Mouse (Mus musculus) midbrain, embryonic 13.5 days (tissue): ENCODE measurements at regions not wholly inside any gene's neighbourhood (a gene's known extent, or its start where the extent isn't known, plus 50 kb on each side); places are given as distances from the start of the nearest gene placed in this dataset.
A peak's percentile ranks its signal among the peaks of the same experiment; 100 is the strongest.

ENCODE experiments used
- ATAC-seq: fragments of 200-750 bp; cut with Nextera tagmentation; 2 replicates; pipeline ENCODE4 v1.8.0; 2017; ENCODE audit warnings: mild to moderate bottlenecking, moderate TSS enrichment, moderate library complexity
- H3K27ac ChIP-seq: fragments of 300-500 bp; sonication (generic); 2 replicates; pipeline ENCODE4 v1.5.1; 2015; ENCODE audit warnings: inconsistent platforms, mild to moderate bottlenecking, moderate library complexity
- H3K27me3 ChIP-seq: fragments of 300-500 bp; sonication (generic); 2 replicates; pipeline ENCODE4 v1.6.1; 2015; ENCODE audit warnings: mild to moderate bottlenecking, inconsistent platforms
- H3K36me3 ChIP-seq: fragments of 300-500 bp; sonication (generic); 2 replicates; pipeline ENCODE4 v1.6.1; 2015; ENCODE audit warnings: mild to moderate bottlenecking, inconsistent platforms
- H3K4me1 ChIP-seq: fragments of 300-500 bp; sonication (generic); replicated peaks from 2 replicates; pipeline ENCODE4 v1.6.1; 2015; ENCODE audit warnings: inconsistent platforms
- H3K4me2 ChIP-seq: fragments of 300-500 bp; sonication (generic); replicated peaks from 2 replicates; pipeline ENCODE4 v1.6.1; 2015; ENCODE audit warnings: moderate library complexity, mild to moderate bottlenecking, inconsistent platforms
- H3K4me3 ChIP-seq: fragments of 300-500 bp; sonication (generic); replicated peaks from 2 replicates; pipeline ENCODE4 v1.5.1; 2015; ENCODE audit warnings: mild to moderate bottlenecking, inconsistent platforms
- H3K9ac ChIP-seq: fragments of 300-500 bp; sonication (generic); replicated peaks from 2 replicates; pipeline ENCODE4 v1.6.1; 2015; ENCODE audit warnings: mild to moderate bottlenecking, inconsistent platforms
- H3K9me3 ChIP-seq: fragments of 300-500 bp; sonication (generic); 2 replicates; pipeline ENCODE4 v1.6.1; 2016; ENCODE audit warnings: mild to moderate bottlenecking, inconsistent platforms
- WGBS: fragments of 180-500 bp; shearing (Covaris S2); methylation state at CpG from one replicate; pipeline ENCODE4 v1.1.7; 2015; 5-methylcytosine and 5-hydroxymethylcytosine counted together

DNA sequence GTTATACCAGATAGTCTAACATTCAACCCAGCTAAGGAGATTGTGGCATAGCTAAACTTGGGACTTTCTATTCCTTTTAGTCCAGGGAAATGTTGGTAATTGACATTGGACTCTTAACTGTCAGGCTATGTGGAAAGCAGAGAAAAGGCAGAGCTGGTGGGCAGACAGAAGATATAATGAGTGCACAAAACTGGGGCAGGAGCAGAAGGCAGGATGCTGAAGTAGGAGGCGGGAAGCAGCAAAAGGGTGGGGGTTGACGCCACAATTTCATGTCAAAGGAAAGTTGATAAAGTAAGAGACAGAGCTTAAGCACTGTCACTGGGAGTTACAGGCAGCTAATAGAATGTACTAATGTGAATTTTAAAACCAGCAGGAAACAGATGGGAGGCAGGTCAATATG lies 232.7 kb downstream of the Tox3 start:
- 86% methylated on average over 2 of the region's 2 CpGs for WGBS
- no peaks in the 10 kb centered on the region for H3K36me3 ChIP-seq
- no peak overlapping the region for H3K27ac ChIP-seq
- no peak for ATAC-seq
- no peaks in the 10 kb centered on the region for H3K4me1 ChIP-seq
- no peak overlapping the region for H3K4me3 ChIP-seq
- no peaks in the 10 kb centered on the region for H3K9me3 ChIP-seq
- no peak overlapping the region for H3K4me2 ChIP-seq
- no peak overlapping the region for H3K9ac ChIP-seq
- H3K27me3 ChIP-seq = no peaks in the 10 kb centered on the region

- ATAC-seq = no peak
- no peaks in the 10 kb centered on the region for H3K9me3 ChIP-seq
- no peaks in the 10 kb centered on the region for H3K27me3 ChIP-seq
- no peak overlapping the region for H3K27ac ChIP-seq
- H3K36me3 ChIP-seq = no peaks in the 10 kb centered on the region
- WGBS = 90% methylated on average over 6 of the region's 6 CpGs
- no peak overlapping the region for H3K9ac ChIP-seq
- no peak overlapping the region for H3K4me3 ChIP-seq
- 0 out of 2 replicates have a peak, but pooled peaks cover 3% of the 10 kb centered on the region for H3K4me1 ChIP-seq
- no peak overlapping the region for H3K4me2 ChIP-seq
Observed at GRCm38 (mm10) chr8:90100509-90100908, 247.6 kb downstream of the Tox3 start.

DNA sequence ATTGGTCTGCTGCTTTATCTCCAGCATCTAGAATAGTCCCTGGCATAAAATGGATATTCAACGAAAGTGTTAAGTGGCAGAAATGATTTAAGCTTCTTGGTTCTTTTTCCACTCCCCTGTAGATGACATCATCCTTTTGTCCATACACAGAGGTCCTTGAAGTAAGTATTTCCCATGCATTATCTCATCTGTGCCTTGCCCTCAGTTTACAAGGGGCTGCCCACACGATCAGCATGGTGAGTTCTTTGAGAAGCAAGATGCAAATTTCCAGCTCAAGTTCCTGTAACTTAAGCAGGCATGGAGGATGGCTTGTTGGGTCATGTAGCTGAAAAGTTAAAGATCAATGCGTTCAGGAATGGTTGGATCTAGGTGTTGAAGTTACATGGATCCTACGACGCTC lies 265.5 kb downstream of the Tox3 start:
- no peak overlapping the region for H3K4me3 ChIP-seq
- no peak overlapping the region for H3K9ac ChIP-seq
- H3K4me1 ChIP-seq = no peaks in the 10 kb centered on the region
- no peaks in the 10 kb centered on the region for H3K36me3 ChIP-seq
- no peak for ATAC-seq
- WGBS = 85% methylated on average over 5 of the region's 5 CpGs
- no peaks in the 10 kb centered on the region for H3K27me3 ChIP-seq
- no peak overlapping the region for H3K27ac ChIP-seq
- no peaks in the 10 kb centered on the region for H3K9me3 ChIP-seq
- no peak overlapping the region for H3K4me2 ChIP-seq

GRCm38 (mm10) chr8:90076381-90076780 lies 271.8 kb downstream of the Tox3 start:
- peak overlapping the region; percentile 90 for H3K27ac ChIP-seq
- H3K4me3 ChIP-seq = no peak overlapping the region
- H3K36me3 ChIP-seq = no peaks in the 10 kb centered on the region
- no peak overlapping the region for H3K4me2 ChIP-seq
- no peaks in the 10 kb centered on the region for H3K27me3 ChIP-seq
- peak; percentile 93 for ATAC-seq
- no peaks in the 10 kb centered on the region for H3K9me3 ChIP-seq
- peaks cover 19% of the 10 kb centered on the region for H3K4me1 ChIP-seq
- no peak overlapping the region for H3K9ac ChIP-seq

DNA sequence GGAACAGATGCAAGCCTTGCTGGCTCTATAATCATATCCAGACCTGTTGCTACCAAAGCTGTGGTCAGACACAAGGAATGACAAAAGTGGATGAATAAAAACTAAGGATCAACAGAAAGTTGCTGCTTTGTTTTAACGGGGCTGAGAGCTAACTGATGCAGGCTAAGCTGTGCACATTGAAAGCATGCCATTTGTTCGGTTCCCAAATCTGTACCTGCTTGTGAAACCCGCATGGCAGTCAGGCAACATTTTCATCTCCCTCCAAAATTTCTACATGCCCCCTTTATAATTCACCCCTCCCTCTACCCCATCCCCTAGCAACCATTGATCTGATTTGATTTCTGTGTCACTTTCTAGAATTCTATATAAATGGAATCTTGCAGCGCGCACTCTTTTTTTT lies 272.3 kb downstream of the Tox3 start:
- peak overlapping the region; percentile 90 for H3K27ac ChIP-seq
- H3K4me1 ChIP-seq = peaks cover 21% of the 10 kb centered on the region
- WGBS = 17% methylated on average over 5 of the region's 5 CpGs
- no peak overlapping the region for H3K4me2 ChIP-seq
- H3K9ac ChIP-seq = no peak overlapping the region
- 0 out of 2 replicates have a peak, but pooled peaks have one; percentile 25 for ATAC-seq
- no peak overlapping the region for H3K4me3 ChIP-seq
- H3K9me3 ChIP-seq = no peaks in the 10 kb centered on the region
- no peaks in the 10 kb centered on the region for H3K36me3 ChIP-seq
- H3K27me3 ChIP-seq = no peaks in the 10 kb centered on the region

- Histone ChIP-seq H3K9me3 (no peaks in the 10 kb centered on the region), H3K27ac (peak overlapping the region; percentile 86), H3K4me1 (peaks cover 30% of the 10 kb centered on the region), H3K4me3 (no peak overlapping the region), H3K4me2 (peak overlapping the region; percentile 34; the same call in 1 of the 2 replicates), H3K36me3 (no peaks in the 10 kb centered on the region), H3K9ac (no peak overlapping the region), H3K27me3 (no peaks in the 10 kb centered on the region)
- WGBS = 36% methylated on average over 5 of the region's 5 CpGs
- no peak for ATAC-seq
Observed at GRCm38 (mm10) chr8:90070006-90070405, 278.1 kb downstream of the Tox3 start.

DNA sequence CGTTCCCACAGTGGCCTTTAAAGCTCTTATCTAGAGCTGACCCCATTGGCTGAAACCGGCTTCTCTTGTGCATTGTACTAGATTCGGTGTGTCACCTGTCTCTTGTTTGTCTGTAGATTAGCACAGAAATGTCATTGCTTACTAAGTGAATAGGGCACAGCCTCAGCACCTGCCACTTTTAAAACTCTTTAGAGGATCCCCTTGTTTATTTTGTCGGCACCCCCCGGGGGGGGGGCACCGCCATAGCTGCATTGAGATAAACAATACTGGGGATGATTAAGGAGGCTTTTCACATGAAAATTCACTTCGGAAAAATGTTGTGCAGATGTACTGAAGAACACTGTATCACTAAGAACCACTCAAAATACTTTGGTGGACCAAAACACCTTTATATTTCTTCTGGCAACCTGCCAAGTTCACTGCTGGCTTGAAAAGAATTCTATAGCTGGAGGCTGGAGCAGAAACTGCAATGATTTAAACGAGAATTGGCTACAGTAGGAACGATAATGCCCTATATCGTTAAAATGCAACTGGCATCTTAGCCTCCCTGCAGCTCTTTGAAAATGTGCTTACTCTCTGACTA lies 278.6 kb downstream of the Tox3 start:
- WGBS = 3% methylated on average over 10 of the region's 10 CpGs
- Histone ChIP-seq H3K9me3 (no peaks in the 10 kb centered on the region), H3K36me3 (no peaks in the 10 kb centered on the region), H3K4me3 (no peak overlapping the region), H3K9ac (no peak overlapping the region), H3K4me2 (peak overlapping the region; percentile 34), H3K27me3 (no peaks in the 10 kb centered on the region), H3K27ac (peak overlapping the region; percentile 86), H3K4me1 (peaks cover 35% of the 10 kb centered on the region)
- ATAC-seq = peak; percentile 76

DNA sequence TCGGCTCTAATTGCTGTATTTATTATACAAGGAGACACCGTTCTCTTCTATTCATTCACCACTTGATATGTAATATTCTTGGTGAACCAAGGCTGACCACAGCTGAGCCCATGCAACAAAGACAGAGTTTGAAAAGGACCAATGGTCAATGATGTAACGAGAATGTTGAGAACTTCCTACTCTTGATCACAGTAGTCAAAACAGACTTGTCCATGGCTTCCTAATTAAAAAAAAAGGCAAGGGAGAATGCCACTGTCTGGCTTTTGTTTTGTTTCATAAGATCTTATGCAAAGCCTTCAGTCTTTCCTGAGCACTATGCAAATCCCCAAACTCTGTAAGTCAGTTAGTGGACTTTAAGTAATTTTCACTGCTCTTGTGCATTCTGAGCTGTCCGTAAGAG lies 279.7 kb downstream of the Tox3 start:
- H3K36me3 ChIP-seq = no peaks in the 10 kb centered on the region
- H3K9ac ChIP-seq = no peak overlapping the region
- ATAC-seq = no peak
- 72% methylated on average over 4 of the region's 4 CpGs for WGBS
- peak overlapping the region; percentile 86; the same call in 1 of the 2 replicates for H3K27ac ChIP-seq
- no peak overlapping the region for H3K4me3 ChIP-seq
- peaks cover 40% of the 10 kb centered on the region for H3K4me1 ChIP-seq
- H3K27me3 ChIP-seq = no peaks in the 10 kb centered on the region
- H3K9me3 ChIP-seq = no peaks in the 10 kb centered on the region
- no peak overlapping the region for H3K4me2 ChIP-seq

GRCm38 (mm10) chr8:90064381-90064780 lies 283.8 kb downstream of the Tox3 start:
- no peak for ATAC-seq
- peak overlapping the region; percentile 67 for H3K27ac ChIP-seq

GRCm38 (mm10) chr8:90063291-90063690 lies 284.9 kb downstream of the Tox3 start:
- Histone ChIP-seq H3K9ac (no peak overlapping the region), H3K27ac (no peak overlapping the region), H3K36me3 (no peaks in the 10 kb centered on the region), H3K27me3 (no peaks in the 10 kb centered on the region), H3K4me2 (no peak overlapping the region), H3K4me3 (no peak overlapping the region), H3K4me1 (peaks cover 28% of the 10 kb centered on the region), H3K9me3 (no peaks in the 10 kb centered on the region)
- WGBS = 90% methylated on average over 1 of the region's 1 CpGs
- no peak for ATAC-seq

More at GRCm38 (mm10) chr8:90064381-90064780, 283.8 kb downstream of the Tox3 start:
- Histone ChIP-seq H3K4me3 (no peak overlapping the region), H3K4me1 (peaks cover 28% of the 10 kb centered on the region), H3K9ac (no peak overlapping the region), H3K4me2 (no peak overlapping the region), H3K9me3 (no peaks in the 10 kb centered on the region), H3K36me3 (no peaks in the 10 kb centered on the region), H3K27me3 (no peaks in the 10 kb centered on the region)
- WGBS = 23% methylated on average over 6 of the region's 6 CpGs

- ATAC-seq = no peak
Observed at GRCm38 (mm10) chr8:90058631-90059166, 289.4 kb downstream of the Tox3 start.

GRCm38 (mm10) chr8:90056331-90056730 lies 291.8 kb downstream of the Tox3 start:
- Histone ChIP-seq H3K27me3 (no peaks in the 10 kb centered on the region), H3K36me3 (no peaks in the 10 kb centered on the region), H3K4me3 (no peak overlapping the region), H3K27ac (no peak overlapping the region), H3K9ac (no peak overlapping the region), H3K4me1 (peaks cover 10% of the 10 kb centered on the region), H3K4me2 (no peak overlapping the region), H3K9me3 (no peaks in the 10 kb centered on the region)
- no peak for ATAC-seq
- 91% methylated on average over 1 of the region's 1 CpGs for WGBS

More at GRCm38 (mm10) chr8:90058631-90059166, 289.4 kb downstream of the Tox3 start:
- Histone ChIP-seq H3K4me2 (no peak overlapping the region), H3K4me3 (no peak overlapping the region), H3K9me3 (no peaks in the 10 kb centered on the region), H3K4me1 (peaks cover 14% of the 10 kb centered on the region), H3K36me3 (no peaks in the 10 kb centered on the region), H3K27me3 (no peaks in the 10 kb centered on the region), H3K9ac (no peak overlapping the region), H3K27ac (peak overlapping the region; percentile 44; the same call in 1 of the 2 replicates)
- WGBS = 68% methylated on average over 9 of the region's 9 CpGs

- no peak overlapping the region for H3K9ac ChIP-seq
- no peak for ATAC-seq
- H3K27ac ChIP-seq = no peak overlapping the region
- H3K4me2 ChIP-seq = no peak overlapping the region
- no peak overlapping the region for H3K4me3 ChIP-seq
- H3K36me3 ChIP-seq = no peaks in the 10 kb centered on the region
- no peaks in the 10 kb centered on the region for H3K9me3 ChIP-seq
- 55% methylated on average over 9 of the region's 9 CpGs for WGBS
- no peaks in the 10 kb centered on the region for H3K4me1 ChIP-seq
- no peaks in the 10 kb centered on the region for H3K27me3 ChIP-seq
Observed at GRCm38 (mm10) chr8:90046779-90047178, 301.4 kb downstream of the Tox3 start.
